Mouse (Mus musculus) C2C12 (cell line): ENCODE data around the gene Rccd1. TPM values are rescaled to one million over a fixed set of nuclear protein-coding genes. Genes with fewer than 3 reads are reported as not detected.

Experiments used
- H3K27me3 ChIP-seq: one replicate; pipeline ENCODE4 v1.6.1; 2011; ENCODE audit not compliant: control insufficient read depth, insufficient read depth, insufficient read length
- H3K36me3 ChIP-seq: one replicate; pipeline ENCODE4 v1.6.1; 2011; ENCODE audit not compliant: control insufficient read depth, insufficient read depth
- H3K4me3 ChIP-seq: one replicate; pipeline ENCODE4 v1.5.1; 2011; ENCODE audit warnings: mild to moderate bottlenecking, control low read depth; ENCODE audit not compliant: poor library complexity, insufficient read depth, severe bottlenecking
- H3K79me2 ChIP-seq: one replicate; pipeline ENCODE4 v1.6.1; 2011; ENCODE audit not compliant: control insufficient read depth, insufficient read depth
- H3K79me3 ChIP-seq: one replicate; pipeline ENCODE4 v1.6.1; 2011; ENCODE audit warnings: low read depth, control low read depth
- H3ac ChIP-seq: one replicate; pipeline ENCODE3; 2011; ENCODE audit warnings: low read depth; ENCODE audit not compliant: control insufficient read depth, insufficient read length
- CEBPB ChIP-seq: IDR thresholded peaks from one replicate; pipeline ENCODE4 v1.6.1; 2011; ENCODE audit warnings: low read depth, mild to moderate bottlenecking, control low read depth, moderate library complexity
- CTCF ChIP-seq: IDR thresholded peaks from one replicate; pipeline ENCODE4 v1.5.1; 2011; ENCODE audit not compliant: control insufficient read depth, insufficient read depth, insufficient read length
- FOSL1 ChIP-seq: IDR thresholded peaks from one replicate; pipeline ENCODE4 v1.8.0; 2011; ENCODE audit warnings: mild to moderate bottlenecking, low read length; ENCODE audit not compliant: poor library complexity, insufficient read depth, severe bottlenecking
- MAX ChIP-seq: IDR thresholded peaks from one replicate; pipeline ENCODE4 v1.6.1; 2011; ENCODE audit warnings: mild to moderate bottlenecking, control low read depth
- MYOD1 ChIP-seq: IDR thresholded peaks from one replicate; pipeline ENCODE4 v1.6.1; 2011; ENCODE audit warnings: low read depth; ENCODE audit not compliant: control insufficient read depth, insufficient read length
- MYOG ChIP-seq: IDR thresholded peaks from one replicate; pipeline ENCODE4 v1.6.1; 2011; ENCODE audit not compliant: control insufficient read depth, insufficient read length; ENCODE audit errors: extremely low read depth
- USF1 ChIP-seq: IDR thresholded peaks from one replicate; pipeline ENCODE4 v1.6.1; 2011; ENCODE audit warnings: low read depth, mild to moderate bottlenecking, control low read depth, moderate library complexity
- polyA plus RNA-seq: library from polyadenylated mRNA; unstranded; fragments of >200 nt; fragmentation: generic; extraction: Trizol; gene quantifications from one replicate; pipeline ENCODE4 v1.2.1, GENCODE M21; 2012; ENCODE audit warnings: missing spikeins

Rccd1 gene
- polyA plus RNA-seq, 1 experiment: 7.0 TPM

- peaks cover 59% of the 10 kb centered on the region for H3K79me2 ChIP-seq
- H3K4me3 ChIP-seq: peak overlapping the region; percentile 65
- peak overlapping the region; percentile 98 for H3ac ChIP-seq
- TF ChIP-seq FOSL1 (no peak), CTCF (no peak), CEBPB (no peak), MAX (no peak), MYOD1 (no peak), MYOG (no peak), USF1 (no peak)
- H3K27me3 ChIP-seq: no peaks in the 10 kb centered on the region
- H3K79me3 ChIP-seq: peaks cover 37% of the 10 kb centered on the region
- peaks cover 2% of the 10 kb centered on the region for H3K36me3 ChIP-seq
These were observed 29.2 kb downstream of the Rccd1 start for GRCm38 (mm10) chr7:80294764-80295648.

DNA sequence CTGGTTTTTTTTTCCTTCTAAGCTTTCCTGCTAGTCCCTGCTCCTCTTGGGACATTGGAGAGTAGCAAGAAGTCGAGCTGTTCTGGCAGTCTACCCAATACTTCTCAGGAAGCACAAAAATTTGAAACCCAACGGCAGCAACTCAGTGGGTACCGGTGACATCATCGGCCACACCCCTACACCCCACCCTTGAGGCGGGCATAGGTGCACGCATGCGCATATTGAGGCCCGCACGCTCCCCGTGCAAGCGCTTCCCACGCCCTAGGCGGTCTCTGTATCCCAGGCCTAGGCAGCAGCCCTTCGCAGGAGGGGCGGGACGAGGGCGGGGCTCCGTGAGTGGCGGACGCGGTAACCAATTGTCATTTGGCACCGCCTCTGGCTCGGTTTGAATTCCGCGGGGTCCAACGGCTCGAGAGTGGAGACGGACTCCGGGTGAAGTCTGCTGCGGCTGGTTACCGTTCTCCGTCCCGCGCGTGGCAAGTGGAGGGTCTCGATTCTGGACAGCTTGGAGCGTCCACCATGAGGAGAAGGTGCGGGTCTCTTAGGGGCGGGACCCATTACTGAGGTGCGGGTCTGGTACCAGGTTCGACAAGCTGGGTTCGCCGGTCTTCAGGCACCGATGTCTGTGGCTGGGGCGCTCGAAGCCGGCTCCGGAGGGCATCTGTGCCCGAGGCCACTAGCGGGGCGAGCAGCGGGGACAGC, 30.0 kb downstream of the Rccd1 start, which contains the start of gene Prc1:
Gene Prc1 (plus strand): TSS at position 389 of the 702 bp plus-strand sequence.
- Histone ChIP-seq H3K79me2 (peaks cover 51% of the 10 kb centered on the region), H3K4me3 (peak within 1 kb of the TSS; percentile 65), H3ac (peak within 1 kb of the TSS; percentile 98), H3K79me3 (peaks cover 29% of the 10 kb centered on the region), H3K36me3 (no peaks in the 10 kb centered on the region), H3K27me3 (no peaks in the 10 kb centered on the region)
- TF ChIP-seq CEBPB (no peak), MYOD1 (no peak), CTCF (no peak), FOSL1 (no peak), MAX (no peak), MYOG (no peak)

- TF ChIP-seq CEBPB (no peak), USF1 (no peak), MAX (no peak), CTCF (no peak), MYOD1 (no peak), FOSL1 (no peak), MYOG (no peak)
- Histone ChIP-seq H3K79me3 (no peaks in the 10 kb centered on the region), H3K79me2 (no peaks in the 10 kb centered on the region), H3K4me3 (no peak overlapping the region), H3K27me3 (no peaks in the 10 kb centered on the region), H3ac (no peak overlapping the region), H3K36me3 (peaks cover 17% of the 10 kb centered on the region)
These were observed 36.5 kb downstream of the Rccd1 start for GRCm38 (mm10) chr7:80287736-80288135.

DNA sequence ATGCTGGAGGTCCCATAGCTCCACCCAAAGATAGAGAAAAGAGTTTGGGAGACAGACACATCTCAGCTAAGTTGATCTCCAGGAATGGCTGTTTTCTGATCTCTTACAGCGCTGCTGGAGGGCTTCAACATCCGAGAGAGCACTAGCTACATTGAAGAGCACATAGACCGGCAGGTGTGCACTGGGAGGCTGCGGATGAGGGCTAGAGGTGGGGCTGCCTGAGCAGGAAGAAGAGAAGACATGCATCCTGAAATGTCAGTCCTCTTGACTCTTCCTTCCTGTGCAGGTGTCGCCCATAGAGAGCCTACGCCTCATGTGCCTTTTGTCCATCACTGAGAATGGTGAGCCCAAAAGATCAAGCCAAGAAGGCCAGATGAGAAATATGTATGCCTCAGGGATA, 38.5 kb downstream of the Rccd1 start:
- Histone ChIP-seq H3ac (no peak overlapping the region), H3K36me3 (peaks cover 22% of the 10 kb centered on the region), H3K27me3 (no peaks in the 10 kb centered on the region), H3K79me3 (no peaks in the 10 kb centered on the region), H3K79me2 (no peaks in the 10 kb centered on the region), H3K4me3 (no peak overlapping the region)
- TF ChIP-seq MYOG: no peak
- TF ChIP-seq CTCF: no peak
- no peak for TF ChIP-seq FOSL1
- no peak for TF ChIP-seq MAX
- no peak for TF ChIP-seq CEBPB
- no peak for TF ChIP-seq MYOD1
- no peak for TF ChIP-seq USF1

- H3K79me3 ChIP-seq: no peaks in the 10 kb centered on the region
- peaks cover 27% of the 10 kb centered on the region for H3K36me3 ChIP-seq
- no peak overlapping the region for H3ac ChIP-seq
- TF ChIP-seq FOSL1 (no peak), USF1 (no peak), CEBPB (no peak), MYOD1 (no peak), CTCF (no peak), MYOG (no peak), MAX (no peak)
- H3K27me3 ChIP-seq: no peaks in the 10 kb centered on the region
- H3K79me2 ChIP-seq: no peaks in the 10 kb centered on the region
- no peak overlapping the region for H3K4me3 ChIP-seq
These were observed 39.9 kb downstream of the Rccd1 start for GRCm38 (mm10) chr7:80284391-80284790.
